11 mouse cellular contexts compared by ENCODE assay signal in genomic region chr9:7780250-7781150, GRCm38 (mm10). TPM values are rescaled to one million over a fixed set of nuclear protein-coding genes. Genes with fewer than 3 reads are reported as not detected.
DNase-seq lines count a peak whose midpoint lies in the region; TF ChIP-seq lines count a peak whose summit lies in the region.
"Had no signal": no experiment of that assay in that cellular context is flagged by ENCODE, and none has a peak within 500 bp of the region (broad histone marks: within the 10 kb centered on the region; RNA-seq: fewer than 3 reads in every experiment).

No protein-coding gene starts in this region.

- TF ChIP-seq RAD21 in MEL (IDR thresholded peaks at IDR 0.05; ENCODE audit: low read depth, low read length), result no peak

- TF ChIP-seq CTCF in MEL (IDR thresholded peaks at IDR 0.05 in 2 of 3, conservative IDR thresholded peaks at IDR 0.05 in 1 of 3; ENCODE audit: control insufficient read depth in 1 of 3, insufficient read depth in 1 of 3, low read depth in 2 of 3, low read length in 3 of 3, poor library complexity in 1 of 3, severe bottlenecking in 1 of 3), result no peak
- no peak for TF ChIP-seq CTCF in thymus, adult 2 months (IDR thresholded peaks at IDR 0.05; ENCODE audit: borderline replicate concordance, control insufficient read depth, extremely low read depth, insufficient read depth, low read length, poor library complexity)
- no peak for TF ChIP-seq CTCF in layer of hippocampus, adult 2 months (conservative IDR thresholded peaks at IDR 0.05)

- H3K36me3 ChIP-seq in MEL (ENCODE audit: control insufficient read depth in 1 of 2, insufficient read depth in 2 of 2, low read length in 2 of 2), result peaks cover 12 to 39% of the 10 kb centered on the region in 2 experiments
- peaks cover 68% of the 10 kb centered on the region for H3K36me3 ChIP-seq in erythroblast, embryonic 14.5 days (ENCODE audit: control insufficient read depth)
- H3K36me3 ChIP-seq in megakaryocyte, embryonic 14.5 days (replicated peaks; ENCODE audit: low read length), result peaks cover 92% of the 10 kb centered on the region
- H3K36me3 ChIP-seq in thymus, adult 2 months (ENCODE audit: control insufficient read depth, insufficient read depth, low read length), result peaks cover 3% of the 10 kb centered on the region; the same call in 1 of the 2 replicates

- peak overlapping the region; percentile 37; the same call in 1 of the 2 replicates for H3K9ac ChIP-seq in MEL (ENCODE audit: control insufficient read depth, low read depth, low read length, poor library complexity, severe bottlenecking)
- H3K9ac ChIP-seq: embryonic facial prominence, embryonic 13.5 days; lung, embryonic 14.5 days had no signal

- H3K27me3 ChIP-seq in MEL (ENCODE audit: control insufficient read depth in 1 of 2, insufficient read depth in 2 of 2, low read length in 2 of 2), result no peaks in the 10 kb centered on the region
- no peaks in the 10 kb centered on the region for H3K27me3 ChIP-seq in erythroblast, embryonic 14.5 days (ENCODE audit: control insufficient read depth)
- H3K27me3 ChIP-seq in megakaryocyte, embryonic 14.5 days (replicated peaks), result no peaks in the 10 kb centered on the region
- no peaks in the 10 kb centered on the region for H3K27me3 ChIP-seq in thymus, adult 2 months (ENCODE audit: control insufficient read depth, insufficient read depth, low read length)
- H3K27me3 ChIP-seq: embryonic facial prominence, embryonic 13.5 days had no signal

- peak; percentile 92 for DNase-seq in MEL (ENCODE audit: low read depth, low spot score)
- peak; percentile 65 for DNase-seq in thymus, adult 2 months
- no peak for DNase-seq in cerebellum, postnatal 4 days (ENCODE audit: low spot score in 2 of 2)
- no peak for DNase-seq in right cerebral cortex, adult 18-20 months
- no peak for DNase-seq in layer of hippocampus, adult 2 months (ENCODE audit: low spot score in 2 of 2)
- no peak for DNase-seq in adrenal gland, adult 18-20 months (ENCODE audit: low spot score in 2 of 2)
- DNase-seq: lung, embryonic 14.5 days had no signal

- H3K27ac ChIP-seq in MEL (ENCODE audit: control insufficient read depth, low read depth, low read length), result peak overlapping the region; percentile 77
- H3K27ac ChIP-seq in thymus, adult 2 months (ENCODE audit: control insufficient read depth, insufficient read depth, low read length), result peak overlapping the region; percentile 83
- no peak overlapping the region for H3K27ac ChIP-seq in layer of hippocampus, adult 2 months
- H3K27ac ChIP-seq: embryonic facial prominence, embryonic 13.5 days; left cerebral cortex, adult 2 months had no signal

- H3K4me3 ChIP-seq in MEL (ENCODE audit: control insufficient read depth in 1 of 2, insufficient read depth in 1 of 2, low read depth in 2 of 2, low read length in 2 of 2), result no peak overlapping the region
- peak overlapping the region; percentile 7 for H3K4me3 ChIP-seq in erythroblast, embryonic 14.5 days (replicated peaks)
- peak overlapping the region; percentile 84 for H3K4me3 ChIP-seq in megakaryocyte, embryonic 14.5 days (replicated peaks)
- H3K4me3 ChIP-seq in thymus, adult 2 months (ENCODE audit: control insufficient read depth, insufficient read depth, low read length), result no peak overlapping the region
- H3K4me3 ChIP-seq in layer of hippocampus, adult 2 months, result no peak overlapping the region
- H3K4me3 ChIP-seq: embryonic facial prominence, embryonic 13.5 days; left cerebral cortex, adult 2 months had no signal

- H3K9me3 ChIP-seq in MEL (replicated peaks; ENCODE audit: insufficient read depth, low read length), result no peaks in the 10 kb centered on the region
- H3K9me3 ChIP-seq in erythroblast, embryonic 14.5 days (ENCODE audit: control insufficient read depth, low read length), result peaks cover 2% of the 10 kb centered on the region; the same call in 1 of the 2 replicates
- H3K9me3 ChIP-seq in megakaryocyte, embryonic 14.5 days, result peaks cover 3% of the 10 kb centered on the region; the same call in 1 of the 2 replicates
- H3K9me3 ChIP-seq: embryonic facial prominence, embryonic 13.5 days had no signal

- no peaks in the 10 kb centered on the region for H3K79me2 ChIP-seq in MEL (ENCODE audit: control insufficient read depth, insufficient read depth, low read length, poor library complexity)

- peaks cover 23 to 33% of the 10 kb centered on the region in 2 experiments for H3K4me1 ChIP-seq in MEL (ENCODE audit: control insufficient read depth in 1 of 2, insufficient read depth in 2 of 2, low read length in 2 of 2)
- peaks cover 43% of the 10 kb centered on the region for H3K4me1 ChIP-seq in erythroblast, embryonic 14.5 days (ENCODE audit: control insufficient read depth)
- H3K4me1 ChIP-seq in megakaryocyte, embryonic 14.5 days, result peaks cover 98% of the 10 kb centered on the region
- peaks cover 34% of the 10 kb centered on the region for H3K4me1 ChIP-seq in thymus, adult 2 months (replicated peaks; ENCODE audit: control insufficient read depth, insufficient read depth, low read length)

- peak; percentile 93 to 96 for TF ChIP-seq EP300 in MEL (IDR thresholded peaks at IDR 0.05; ENCODE audit: low read depth in 1 of 2, low read length in 2 of 2)

- TF ChIP-seq POLR2A in MEL (IDR thresholded peaks at IDR 0.05; ENCODE audit: control insufficient read depth in 1 of 2, insufficient read depth in 1 of 2, low read depth in 1 of 2, low read length in 2 of 2, poor library complexity in 1 of 2), result peak in 1 of 2 experiments; percentile 49; a peak in 1 of 4 replicates
- TF ChIP-seq POLR2A in thymus, adult 2 months (IDR thresholded peaks at IDR 0.05; ENCODE audit: control insufficient read depth, extremely low read depth, insufficient read depth, low read length, poor library complexity), result no peak

- 42% methylated on average over 8 of the region's 8 CpGs for WGBS in thymus, adult 2 months

TF ChIP-seq in MEL, 35 proteins besides CTCF, POLR2A, EP300 and RAD21 (continues in another document):
- TF ChIP-seq ELF1 (IDR thresholded peaks at IDR 0.05; ENCODE audit: low read depth, low read length) (peak; percentile 59; the same call in 1 of the 2 replicates), CHD2 (IDR thresholded peaks at IDR 0.05; ENCODE audit: low read length) (peak; percentile 14; the same call in 1 of the 2 replicates), MYC (IDR thresholded peaks at IDR 0.05; ENCODE audit: low read depth, low read length) (peak; percentile 89), NELFE (IDR thresholded peaks at IDR 0.05; ENCODE audit: low read depth, low read length) (peak; percentile 31), UBTF (IDR thresholded peaks at IDR 0.05; ENCODE audit: borderline replicate concordance, insufficient read depth, low read depth, low read length) (no peak), KAT2A (conservative IDR thresholded peaks at IDR 0.05; ENCODE audit: low read depth, low read length) (peak; percentile 44; the same call in 1 of the 2 replicates), NRF1 (IDR thresholded peaks at IDR 0.05; ENCODE audit: insufficient read depth, low read depth, low read length, poor library complexity, severe bottlenecking) (no peak), GABPA (IDR thresholded peaks at IDR 0.05; ENCODE audit: low read depth, low read length) (no peak), MYB (IDR thresholded peaks at IDR 0.05; ENCODE audit: low read depth, low read length) (peak; percentile 52; the same call in 1 of the 2 replicates), JUND (IDR thresholded peaks at IDR 0.05; ENCODE audit: low read depth, low read length) (peak; percentile 60; the same call in 1 of the 2 replicates), HCFC1 (IDR thresholded peaks at IDR 0.05; ENCODE audit: low read depth, low read length) (no peak), E2F4 (IDR thresholded peaks at IDR 0.05; ENCODE audit: borderline replicate concordance, low read depth, low read length) (0 out of 2 replicates have a peak, but pooled peaks have one; percentile 17), MAZ (IDR thresholded peaks at IDR 0.05; ENCODE audit: low read depth, low read length) (no peak; the same call in 1 of the 2 replicates), ZKSCAN1 (IDR thresholded peaks at IDR 0.05; ENCODE audit: low read depth, low read length) (no peak), SIN3A (IDR thresholded peaks at IDR 0.05; ENCODE audit: low read length) (peak; percentile 93), POLR2AphosphoS5 (IDR thresholded peaks at IDR 0.05; ENCODE audit: borderline replicate concordance, low read depth, low read length) (no peak), BHLHE40 (IDR thresholded peaks at IDR 0.05; ENCODE audit: borderline replicate concordance, low read depth, low read length) (peak; percentile 60; the same call in 1 of the 2 replicates), TBP (IDR thresholded peaks at IDR 0.05; ENCODE audit: low read depth, low read length) (peak; percentile 62), MEF2A (IDR thresholded peaks at IDR 0.05; ENCODE audit: extremely low read depth, insufficient replicate concordance, low read depth, low read length, poor library complexity, severe bottlenecking) (no peak), TCF12 (IDR thresholded peaks at IDR 0.05; ENCODE audit: low read depth, low read length) (peak; percentile 95), CHD1 (IDR thresholded peaks at IDR 0.05; ENCODE audit: low read depth, low read length) (no peak; the same call in 1 of the 2 replicates), MAX (IDR thresholded peaks at IDR 0.05; ENCODE audit: low read length) (peak; percentile 61), USF1 (IDR thresholded peaks at IDR 0.05; ENCODE audit: low read depth, low read length) (peak; percentile 43; the same call in 1 of the 2 replicates)

RNA-seq across cellular contexts. Expression of gene Tmem123, which starts 16.7 kb away (rescaled TPM):
- 40.1 and 43.5 TPM in 2 replicates for total RNA-seq in MEL (2012; rRNA removed)
- 10 to 100 TPM in 1 of 2 experiments, not detected in 1; 88.8 TPM for polyA plus RNA-seq in MEL (2012; ENCODE audit: insufficient read depth in 1 of 2, insufficient read length in 2 of 2, low read depth in 1 of 2, low replicate concordance in 2 of 2, missing spikeins in 1 of 2)
- polyA plus RNA-seq in erythroblast, embryonic 14.5 days (2012), result 0.63 and 0.96 TPM in 2 replicates
- polyA plus RNA-seq in megakaryocyte, embryonic 14.5 days (2012; ENCODE audit: insufficient read depth, low replicate concordance), result 75.8 and 82.1 TPM in 2 replicates
- polyA plus RNA-seq in thymus, adult 2 months (2012; rRNA removed), result 123 and 128 TPM in 2 replicates
- total RNA-seq in layer of hippocampus, adult 2 months (2021), result 10 to 100 TPM in 1 of 2 experiments, 1 to 10 TPM in 1; 9.9 to 11.1 TPM
- 100 to 1,000 TPM; 151 to 202 TPM for total RNA-seq in adrenal gland, adult 18-20 months (2021)

RNA-seq across cellular contexts. Expression of gene Birc2, which starts 56.4 kb away (rescaled TPM):
- total RNA-seq in MEL (2012; rRNA removed), result 29.6 TPM in 2 replicates
- 10 to 100 TPM in 1 of 2 experiments, not detected in 1; 33.0 TPM for polyA plus RNA-seq in MEL (2012; ENCODE audit: insufficient read depth in 1 of 2, insufficient read length in 2 of 2, low read depth in 1 of 2, low replicate concordance in 2 of 2, missing spikeins in 1 of 2)
- polyA plus RNA-seq in erythroblast, embryonic 14.5 days (2012), result 0.09 and 0.47 TPM in 2 replicates
- polyA plus RNA-seq in megakaryocyte, embryonic 14.5 days (2012; ENCODE audit: insufficient read depth, low replicate concordance), result 3.8 TPM in 1 of 2 replicates, not detected in the other
- 43.5 and 43.6 TPM in 2 replicates for polyA plus RNA-seq in thymus, adult 2 months (2012; rRNA removed)
- 10 to 100 TPM; 32.7 to 37.6 TPM for total RNA-seq in layer of hippocampus, adult 2 months (2021)
- 10 to 100 TPM; 38.8 to 50.5 TPM for total RNA-seq in adrenal gland, adult 18-20 months (2021)

Comparison
In these comparisons a context has a peak if more than half of its experiments do, and no peak if none do; other contexts are left out.
1. DNase-seq: peak in MEL (single experiment) and thymus, adult 2 months (single experiment); none in cerebellum, postnatal 4 days (0 of 2), right cerebral cortex, adult 18-20 months (single experiment), layer of hippocampus, adult 2 months (0 of 2) and adrenal gland, adult 18-20 months (0 of 2).
2. H3K4me3 ChIP-seq: peak in erythroblast, embryonic 14.5 days (single experiment) and megakaryocyte, embryonic 14.5 days (single experiment); none in MEL (0 of 2), thymus, adult 2 months (single experiment) and layer of hippocampus, adult 2 months (single experiment).